Mouse (Mus musculus) testis, postnatal 10 days (tissue): ENCODE measurements around the gene Haao.

Source experiments
- DNase-seq: peaks from one replicate; pipeline ENCODE4 v3.0.0; 2021; ENCODE audit warnings: low spot score

The Haao gene

DNA sequence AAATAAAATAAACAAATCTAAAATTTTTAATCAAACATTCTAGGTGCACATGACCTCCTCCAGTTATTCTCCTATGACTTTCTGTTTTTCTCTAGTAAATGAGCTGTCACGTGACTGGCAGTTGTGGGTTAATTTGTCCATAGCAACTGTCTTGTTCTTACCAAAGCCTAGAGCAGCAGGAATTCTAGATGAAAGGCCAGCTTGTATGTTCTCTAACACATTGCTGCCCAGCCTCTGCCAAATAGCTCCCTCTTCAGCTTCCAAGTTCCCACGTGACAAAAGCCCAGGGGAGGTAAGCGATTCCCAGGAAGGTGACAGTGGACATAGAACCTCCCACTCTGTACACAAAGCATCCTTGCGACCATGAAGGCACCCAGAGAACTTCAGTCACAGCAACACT is 13.6 kb downstream of the Haao start:
- DNase-seq = no peak

DNA sequence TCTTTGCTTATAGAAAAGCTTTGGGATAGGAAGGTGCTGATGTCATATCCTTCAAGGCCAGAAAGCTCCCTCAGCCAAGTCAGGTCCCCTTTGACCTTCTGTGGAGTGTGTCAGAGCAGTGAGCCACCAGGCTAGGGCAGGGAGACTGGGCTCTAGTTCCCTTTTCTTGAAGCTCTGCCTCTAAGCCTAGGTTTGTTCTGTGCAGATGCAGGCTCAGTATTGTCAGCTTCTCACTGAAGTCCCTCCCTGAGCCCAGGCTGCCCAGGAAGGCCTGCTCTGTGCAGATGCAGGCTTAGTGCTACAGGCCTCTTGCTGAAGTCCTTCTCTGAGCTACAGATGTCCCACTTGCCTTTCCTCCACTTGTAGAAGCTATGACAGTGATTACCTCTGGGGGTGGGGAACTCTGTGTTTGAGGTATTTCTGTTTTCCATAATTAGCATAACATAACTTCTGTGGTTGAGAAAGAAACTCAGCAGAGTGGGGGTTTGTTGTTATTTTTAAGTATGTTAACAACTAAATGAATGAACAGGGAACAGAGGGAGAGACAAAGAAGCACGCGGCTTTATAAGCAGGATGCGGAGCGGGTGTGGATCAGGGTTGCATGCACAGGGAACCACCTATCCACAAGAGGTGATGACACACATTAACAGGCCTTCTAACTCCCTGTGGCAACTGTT is 17.0 kb downstream of the Haao start:
- DNase-seq = no peak

DNA sequence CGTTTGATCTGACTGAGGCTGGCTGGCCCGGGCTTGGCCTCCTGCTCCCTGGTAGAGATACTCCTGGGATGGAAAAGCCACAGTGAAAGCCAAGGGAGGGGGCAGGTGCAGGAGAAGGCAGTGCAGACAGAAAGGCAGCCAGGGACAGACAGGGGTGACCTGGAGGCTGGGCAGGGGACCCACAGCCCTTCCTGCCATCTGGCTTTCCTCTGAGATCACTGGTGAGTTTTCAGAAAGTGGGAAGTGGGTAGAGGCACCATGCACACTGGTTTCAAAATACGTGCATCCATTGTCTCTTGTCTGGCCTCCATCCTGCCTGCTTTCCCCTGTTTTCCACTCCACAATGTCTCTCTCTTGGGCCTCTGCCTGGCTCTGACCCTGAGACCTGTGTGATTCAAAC is 18.4 kb downstream of the Haao start:
- DNase-seq = no peak

DNA sequence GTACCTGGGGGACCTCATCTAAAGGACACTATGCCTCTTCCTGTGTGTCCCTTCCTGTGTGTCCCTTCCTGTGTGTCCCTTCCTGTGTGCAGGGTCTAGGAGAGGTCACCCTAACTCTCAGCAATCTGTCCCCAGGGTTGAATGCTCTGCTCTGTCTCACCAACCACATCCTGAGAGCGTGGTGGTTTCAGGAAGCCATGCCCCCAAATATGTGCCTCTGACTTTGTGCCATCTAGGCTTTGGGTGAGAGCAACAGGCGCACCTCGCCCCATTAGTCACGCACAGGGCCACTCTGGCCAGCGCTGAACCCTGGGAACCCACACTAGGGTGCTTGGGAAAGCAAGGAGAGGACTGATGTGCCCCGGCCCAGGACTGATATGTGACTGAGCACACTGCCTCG is 23.9 kb downstream of the Haao start:
- DNase-seq = no peak

DNA sequence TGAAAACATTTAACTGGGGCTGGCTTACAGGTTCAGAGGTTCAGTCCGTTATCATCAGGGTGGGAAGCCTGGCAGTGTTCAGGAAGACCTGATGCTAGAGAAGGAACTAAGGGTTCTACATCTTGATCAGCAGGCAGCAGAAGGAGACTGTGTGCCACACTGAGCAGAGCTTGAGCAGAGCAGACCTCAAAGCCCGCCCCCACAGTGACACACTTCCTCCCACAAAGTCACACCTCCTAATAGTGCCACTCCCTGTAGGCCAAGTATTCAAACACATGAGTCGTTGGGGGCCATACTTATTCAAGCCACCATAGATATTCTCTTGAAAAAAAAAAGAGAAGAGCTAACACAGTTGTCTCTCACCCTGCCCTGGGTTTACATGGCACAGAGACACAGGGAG is 25.9 kb downstream of the Haao start:
- no peak for DNase-seq

DNA sequence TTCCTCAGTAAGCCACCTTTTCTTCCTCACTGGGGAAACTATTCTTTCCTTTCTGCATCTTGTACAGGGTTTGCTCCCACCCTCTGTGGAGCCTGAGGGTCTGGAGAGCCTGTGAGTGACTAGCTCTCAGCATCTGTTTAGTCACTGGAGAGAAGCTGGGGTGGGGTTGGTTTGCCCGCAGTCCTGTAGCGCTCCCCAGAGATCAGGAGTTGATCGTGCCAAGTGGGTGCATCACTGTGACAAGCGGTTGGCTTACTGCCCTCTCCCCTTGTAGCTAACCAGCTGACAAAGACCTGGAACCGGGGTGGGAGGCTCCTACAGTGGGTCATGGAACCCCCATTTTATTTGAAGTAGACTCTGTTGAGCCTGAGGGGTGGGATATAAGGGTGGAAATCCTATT is 27.1 kb downstream of the Haao start:
- no peak for DNase-seq

DNA sequence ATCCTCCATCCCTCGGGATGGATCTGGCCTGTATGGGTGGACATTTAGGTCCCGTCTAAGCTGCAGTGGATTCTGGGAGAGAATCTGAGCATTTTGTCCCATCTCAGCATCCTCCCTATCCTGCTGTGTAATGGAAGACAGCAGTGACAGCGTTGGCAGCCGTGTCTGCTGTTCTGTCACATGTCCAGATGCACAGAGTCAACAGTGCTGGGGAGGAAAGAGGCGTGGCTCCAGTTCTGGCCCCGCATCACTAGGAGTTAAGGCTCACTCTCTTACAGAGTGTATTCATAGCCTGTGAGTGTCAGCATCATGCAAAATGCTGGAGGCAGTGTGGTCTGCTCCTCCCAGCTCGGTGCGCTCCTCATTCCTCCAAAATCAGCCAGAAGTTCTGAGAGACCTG is 28.3 kb downstream of the Haao start:
- no peak for DNase-seq

DNA sequence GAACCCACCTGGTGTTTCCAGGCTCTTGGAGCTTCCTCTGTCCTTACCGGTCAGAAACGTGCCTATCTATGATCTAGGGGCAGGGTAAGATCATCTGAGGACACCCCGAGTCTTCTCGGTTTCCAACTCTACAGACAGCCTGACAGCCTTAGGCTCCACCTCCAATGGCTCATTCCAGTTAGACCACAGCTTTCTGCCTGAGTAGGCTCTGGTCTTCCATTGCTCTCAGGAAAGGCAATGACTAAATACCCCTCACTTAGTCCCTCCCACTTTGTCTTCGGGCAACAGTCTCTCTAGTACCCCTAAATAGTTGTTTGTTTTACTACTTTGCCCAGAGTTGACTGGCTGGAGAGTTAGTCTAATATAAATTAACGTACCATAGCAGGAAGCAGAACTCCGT is 30.8 kb downstream of the Haao start:
- no peak for DNase-seq

DNA sequence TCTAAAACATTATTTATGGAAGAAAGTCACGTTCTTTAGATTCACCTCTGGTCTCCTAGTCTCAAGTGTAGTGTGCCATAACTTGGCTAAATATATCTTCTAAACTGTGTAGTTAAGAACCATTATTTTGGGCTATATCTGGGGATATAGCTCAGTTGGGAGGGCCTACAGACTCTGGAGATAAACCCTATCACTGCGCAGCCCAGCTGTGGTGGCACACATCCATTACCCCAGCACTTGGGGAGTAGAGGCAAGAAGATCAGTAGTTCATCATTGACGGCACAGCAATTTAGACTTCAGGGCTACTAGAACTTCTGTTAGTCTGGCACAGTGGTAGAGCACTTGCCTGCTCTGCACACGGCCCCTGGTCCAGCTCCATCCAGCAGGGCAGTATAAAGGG is 34.7 kb downstream of the Haao start:
- DNase-seq = no peak

DNA sequence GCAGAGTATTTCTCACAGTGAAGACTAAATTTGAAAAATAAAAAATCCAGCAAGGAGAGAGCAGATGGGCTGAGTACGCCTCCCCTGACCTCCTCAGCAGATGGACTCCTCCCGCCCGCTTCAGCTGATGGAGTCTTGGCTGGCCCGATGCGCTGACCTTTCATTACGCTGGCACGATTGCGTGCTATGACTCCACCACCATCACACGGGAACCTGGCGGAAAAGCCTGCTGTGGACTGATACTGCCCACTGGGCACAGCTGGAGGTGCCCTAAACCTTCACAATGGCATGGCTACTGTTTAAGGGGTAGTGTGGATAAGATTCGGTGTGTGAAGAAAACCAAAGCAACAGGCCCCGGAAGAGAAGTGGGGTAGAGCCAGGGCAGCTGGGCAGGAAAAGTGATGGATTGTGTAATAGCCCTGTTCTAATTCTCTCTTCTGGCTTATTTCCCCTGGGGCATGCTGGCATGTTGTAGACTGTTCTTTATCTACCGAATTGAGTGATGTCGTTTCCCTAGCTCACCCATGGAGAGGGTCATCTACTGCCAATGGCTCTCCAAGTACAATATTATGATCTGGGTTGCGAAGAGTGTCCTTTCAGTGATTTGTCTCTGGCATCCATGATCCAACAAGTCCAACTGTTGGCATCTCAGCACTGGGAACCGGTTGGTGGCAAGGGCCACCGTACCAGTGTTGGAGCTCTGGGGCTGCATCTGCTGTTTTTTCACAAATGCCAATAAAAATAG is 35.4 kb downstream of the Haao start:
- no peak for DNase-seq

DNA sequence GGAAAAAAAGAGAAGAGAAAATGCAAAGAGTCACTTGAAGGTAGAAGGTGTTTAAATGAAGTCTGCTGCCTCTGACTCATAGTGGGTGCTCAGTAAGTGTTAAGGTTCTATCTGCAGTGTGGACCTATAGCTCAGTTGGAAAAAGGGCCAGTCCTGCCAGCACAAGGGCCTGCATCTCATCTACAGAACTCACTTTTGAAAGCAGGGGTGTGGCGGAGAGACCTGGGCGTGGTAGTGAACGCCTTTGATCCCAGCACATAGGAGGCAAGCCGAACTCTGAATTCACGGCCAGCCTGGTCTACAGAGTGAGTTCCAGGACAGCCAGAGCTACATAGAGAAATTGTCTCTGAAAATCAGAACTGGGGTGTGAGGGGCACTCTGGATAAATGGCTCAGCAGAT is 37.5 kb downstream of the Haao start:
- no peak for DNase-seq

DNA sequence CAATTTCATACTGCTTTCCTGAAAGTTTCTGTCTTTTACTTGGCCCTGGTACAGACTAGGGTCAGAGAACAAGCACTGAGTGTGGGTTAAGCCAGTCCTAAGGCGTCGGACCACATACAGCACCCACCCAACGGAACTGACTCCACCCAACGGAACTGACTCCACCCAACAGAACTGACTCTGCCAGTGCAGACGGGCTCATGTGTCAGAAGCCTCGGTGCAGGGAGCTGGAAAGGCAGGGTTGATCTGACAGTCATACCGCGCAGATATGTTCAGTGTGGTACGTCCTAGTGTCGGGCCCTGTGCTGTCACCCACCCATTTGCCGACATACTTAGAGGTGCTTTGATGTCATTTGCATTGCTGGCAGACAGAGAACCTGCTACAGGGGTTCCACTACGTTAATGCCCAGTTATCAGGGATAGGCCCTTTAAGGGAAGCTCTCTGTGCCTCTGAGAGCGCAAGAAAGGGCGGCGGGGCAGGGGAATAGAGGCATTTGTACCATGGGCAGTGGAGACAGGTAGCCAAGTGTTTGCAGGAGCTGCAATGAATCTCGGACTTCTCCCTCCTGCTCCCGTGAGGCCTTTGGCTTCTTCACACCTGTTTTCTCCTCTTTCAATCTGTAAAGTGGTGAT is 38.5 kb downstream of the Haao start:
- DNase-seq = no peak

DNA sequence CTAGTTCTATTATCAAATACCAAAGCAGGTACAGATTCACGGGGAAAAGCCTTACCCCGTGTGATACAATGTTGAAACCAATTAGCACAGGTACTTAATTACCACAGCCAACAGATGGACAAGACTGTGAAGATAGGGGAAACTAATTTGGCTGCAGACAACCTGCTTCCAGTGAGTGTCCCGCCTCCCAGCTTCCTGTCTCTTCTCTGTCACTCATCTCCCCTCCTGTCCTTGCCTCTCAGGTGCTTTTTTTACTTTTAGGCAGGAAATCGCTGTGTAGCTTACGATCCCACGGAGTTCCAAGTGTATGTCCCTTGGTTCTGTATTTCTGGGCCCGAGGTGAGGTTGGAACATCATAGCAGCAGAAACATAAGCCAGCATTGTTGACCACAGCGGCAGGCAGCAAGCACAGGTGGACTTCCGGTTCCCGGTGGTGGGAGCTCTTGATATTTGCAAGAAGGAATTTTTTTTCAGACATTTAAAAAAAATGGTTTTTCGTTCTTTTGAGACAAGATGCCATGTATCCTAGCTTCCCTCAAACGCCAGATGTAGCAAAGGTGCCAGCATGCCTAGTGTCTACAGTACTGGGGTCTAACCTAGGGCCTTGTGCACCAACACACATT is 39.2 kb downstream of the Haao start:
- no peak for DNase-seq

DNA sequence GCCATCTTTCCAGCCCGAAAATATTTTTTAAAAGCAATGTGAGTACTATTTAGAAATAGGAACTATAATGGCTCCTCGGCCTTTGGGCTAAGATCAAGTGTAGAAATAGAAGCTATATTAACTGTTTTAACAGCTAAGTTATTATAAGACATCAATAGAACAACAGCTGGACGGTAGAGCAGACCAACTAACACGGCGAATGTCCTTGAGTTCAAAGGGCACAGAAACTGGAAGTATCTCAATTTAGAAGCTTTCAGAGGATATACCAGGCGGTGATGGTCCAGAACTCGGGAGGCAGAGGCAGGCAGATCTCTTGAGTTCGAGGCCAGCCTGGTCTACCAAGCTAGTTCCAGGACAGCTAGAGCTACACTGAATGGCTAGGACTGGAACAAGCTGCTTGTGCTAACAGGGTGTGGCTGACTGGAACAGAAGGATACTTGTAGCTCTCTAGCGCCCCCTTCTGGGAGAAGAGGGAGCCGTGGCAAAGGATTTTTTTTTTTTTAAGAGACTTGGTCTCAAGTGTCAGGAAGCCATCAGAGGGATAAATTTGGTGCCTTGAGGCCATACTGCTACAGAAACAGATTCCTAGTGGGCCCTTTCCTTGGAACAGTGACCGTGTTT is 39.9 kb downstream of the Haao start:
- DNase-seq = peak; percentile 81

DNA sequence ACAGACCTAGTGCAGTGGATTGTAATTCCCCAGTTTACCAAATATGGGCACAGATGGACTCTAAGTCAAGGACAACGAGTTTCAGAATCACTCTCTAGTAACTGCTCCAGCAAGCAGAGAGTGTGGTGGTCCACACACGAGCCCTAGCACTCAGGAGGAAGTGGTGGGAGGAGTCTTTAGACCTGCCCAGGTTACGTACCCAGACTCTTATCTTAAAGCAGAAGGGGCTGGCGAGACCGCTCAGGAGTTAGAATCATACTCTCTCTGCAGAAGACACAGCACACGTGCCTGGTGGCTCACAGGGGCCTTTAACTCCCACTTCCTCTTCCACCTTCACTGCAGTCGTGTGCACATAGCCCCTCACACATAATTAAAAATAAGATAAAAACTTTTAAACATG is 40.4 kb downstream of the Haao start:
- no peak for DNase-seq

DNA sequence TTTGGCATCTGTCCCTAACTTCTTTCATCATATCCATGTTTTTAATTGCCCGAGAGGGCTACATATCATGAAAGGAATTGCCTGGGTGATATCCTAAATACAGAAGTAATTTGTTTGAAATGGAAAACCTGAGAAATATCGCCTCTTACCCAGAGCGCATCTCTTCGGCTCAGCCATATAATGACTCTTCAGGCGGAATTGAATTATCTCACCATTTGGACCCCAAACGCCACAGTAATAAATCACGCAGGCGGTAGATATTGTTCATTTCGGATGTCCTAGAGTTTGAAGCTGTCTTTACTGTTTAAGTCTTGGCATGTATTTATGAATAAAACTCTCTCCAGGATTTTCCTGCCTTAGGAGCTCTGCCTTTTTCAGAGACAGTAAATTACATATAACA is 42.7 kb downstream of the Haao start:
- DNase-seq = no peak

DNA sequence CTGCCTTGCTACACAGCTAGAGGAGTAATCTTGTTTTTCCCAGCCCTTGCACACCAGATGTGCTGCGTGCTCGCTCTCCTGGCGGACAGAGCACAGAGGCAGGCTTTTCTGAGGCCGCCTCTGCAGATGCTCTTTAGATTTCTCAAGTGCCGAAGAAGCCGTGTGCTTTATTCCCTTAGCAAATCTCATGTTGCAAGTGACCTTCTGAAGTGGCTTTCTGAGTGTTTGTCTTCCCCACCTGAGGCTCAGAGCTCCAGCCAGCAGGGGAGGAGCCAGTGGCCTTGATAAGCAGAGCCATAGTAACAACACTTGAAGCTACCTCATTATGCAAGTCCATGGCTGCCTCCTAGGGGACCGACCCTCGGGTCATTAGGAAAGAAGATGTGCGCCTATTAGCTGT is 43.8 kb downstream of the Haao start:
- no peak for DNase-seq

DNA sequence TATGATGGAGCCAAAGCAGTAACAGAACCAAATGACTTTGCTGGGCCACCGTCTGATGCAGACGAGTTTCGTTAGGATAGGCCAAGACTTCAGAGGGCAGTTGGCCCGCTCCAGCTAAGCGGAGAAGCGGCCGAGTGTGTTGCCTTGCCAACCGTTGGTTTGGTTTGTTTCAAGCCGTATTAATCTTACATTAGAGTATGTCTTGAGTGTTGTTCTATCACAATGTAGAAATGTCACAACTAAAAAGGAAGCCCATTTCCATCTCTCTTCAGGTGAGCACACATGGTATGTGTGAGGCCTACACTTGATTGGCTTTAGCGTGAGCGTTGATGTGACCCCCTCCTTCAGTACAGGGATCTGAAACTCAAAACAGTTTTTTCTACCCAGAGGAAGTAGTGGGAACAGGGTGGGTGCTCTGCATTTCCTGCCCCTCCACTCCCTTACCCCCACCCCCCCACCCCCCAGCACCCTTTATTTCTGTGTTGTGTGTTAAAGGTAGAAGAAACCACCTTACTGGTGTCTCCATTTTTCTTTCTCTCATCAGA is 48.2 kb downstream of the Haao start:
- no peak for DNase-seq

DNA sequence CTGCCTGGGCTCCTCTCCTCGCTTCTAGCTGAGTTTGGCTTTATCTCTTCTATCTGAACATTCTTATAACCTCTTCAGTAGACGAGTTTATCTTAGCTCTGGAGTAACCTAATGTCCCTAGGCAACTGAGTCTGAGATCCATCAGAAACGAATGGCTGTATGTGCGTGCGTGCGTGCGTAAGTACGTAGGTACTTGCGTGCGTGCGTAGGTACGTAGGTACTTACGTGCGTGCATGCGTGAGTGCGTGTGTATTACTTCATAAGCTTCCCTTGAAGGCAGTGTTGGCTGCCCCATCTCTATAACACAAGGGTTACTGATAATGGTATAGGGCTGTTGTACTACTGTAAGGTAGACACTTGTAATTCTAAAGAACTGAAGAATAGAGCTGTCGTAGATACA is 52.6 kb downstream of the Haao start:
- DNase-seq = no peak

DNA sequence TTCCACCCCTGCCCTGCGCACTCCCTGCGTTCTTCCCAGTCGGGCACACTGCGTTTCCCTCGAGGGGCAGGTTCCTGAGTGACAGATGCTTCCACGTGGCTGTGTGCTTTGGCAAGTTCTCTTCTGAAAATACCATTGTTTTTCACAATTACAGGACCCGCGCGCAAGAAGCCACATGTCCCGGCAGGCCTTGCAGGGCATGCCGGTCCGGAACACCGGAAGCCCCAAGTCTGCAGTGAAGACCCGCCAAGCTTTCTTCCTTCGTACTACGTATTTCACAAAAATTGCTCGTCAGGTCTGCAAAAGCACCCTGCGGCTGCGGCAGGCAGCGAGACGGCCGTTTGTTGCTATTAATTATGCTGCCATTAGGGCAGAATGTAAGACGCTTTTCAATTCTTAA is 55.4 kb downstream of the Haao start:
- DNase-seq = no peak

DNA sequence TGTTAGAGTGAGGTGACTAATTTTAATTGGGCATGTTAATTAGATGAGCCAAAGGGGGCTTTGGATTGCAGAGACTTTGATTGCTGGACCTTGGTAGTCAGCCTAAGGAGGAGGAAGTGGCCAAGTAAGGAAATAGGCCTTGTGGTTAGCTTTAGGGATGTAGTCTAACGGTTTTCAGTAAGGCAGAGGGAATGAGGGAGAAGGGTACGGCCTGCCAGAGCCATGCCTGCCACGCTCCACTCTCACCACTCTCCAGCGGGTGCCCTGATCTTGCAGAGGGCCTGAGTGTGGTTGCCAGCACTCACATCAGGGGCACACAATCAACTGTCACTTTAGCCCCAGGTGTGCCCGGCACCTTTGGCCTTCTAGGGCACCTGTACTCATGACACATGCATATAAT is 57.6 kb downstream of the Haao start:
- no peak for DNase-seq

DNA sequence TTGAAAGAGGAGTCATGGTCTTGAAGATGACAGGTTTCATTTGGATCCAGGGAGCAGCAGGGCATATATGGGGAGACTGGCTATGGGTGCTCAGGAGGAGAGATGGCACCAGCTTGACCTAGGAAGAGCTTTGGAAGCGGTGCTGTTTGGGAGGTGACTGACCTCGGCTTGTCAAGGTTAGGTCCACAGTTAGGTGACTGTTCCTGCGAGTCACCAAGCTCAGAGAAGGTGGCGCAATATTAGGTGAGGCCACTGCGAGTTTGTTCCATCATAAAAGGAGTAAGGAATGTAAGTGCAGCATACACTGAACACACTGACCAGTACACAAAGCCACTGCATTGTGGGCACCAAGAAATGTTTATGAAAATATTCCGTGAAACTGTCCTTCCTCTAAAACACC is 61.3 kb downstream of the Haao start:
- no peak for DNase-seq
